Mouse (Mus musculus) liver, adult 2 months (tissue): Measurements from ENCODE around the gene Lbhd2. TPM values are rescaled to one million over a fixed set of nuclear protein-coding genes. Genes with fewer than 3 reads are reported as not detected.

ENCODE experiments used
- DNase-seq: peaks from one replicate; pipeline ENCODE4 v3.0.0-alpha.2; 2011; ENCODE audit warnings: low read depth, low spot score; ENCODE audit errors: extremely low read depth
- H3K27ac ChIP-seq: fragments of 200-500 bp; replicated peaks from 2 replicates; pipeline ENCODE4 v1.5.1; 2012; ENCODE audit warnings: low read depth, mild to moderate bottlenecking, control low read depth, inconsistent platforms, low read length; ENCODE audit not compliant: insufficient read depth
- H3K27me3 ChIP-seq: fragments of 200-500 bp; 2 replicates; pipeline ENCODE4 v1.6.1; 2012; ENCODE audit warnings: mild to moderate bottlenecking, moderate library complexity, low read length, inconsistent platforms; ENCODE audit not compliant: control insufficient read depth, insufficient read depth
- H3K36me3 ChIP-seq: fragments of 200-500 bp; 2 replicates; pipeline ENCODE4 v1.6.1; 2012; ENCODE audit warnings: low read length, inconsistent platforms; ENCODE audit not compliant: control insufficient read depth, insufficient read depth
- H3K4me1 ChIP-seq: fragments of 200-500 bp; 2 replicates; pipeline ENCODE4 v1.6.1; 2011; ENCODE audit warnings: low read length; ENCODE audit not compliant: control insufficient read depth, insufficient read depth
- H3K4me3 ChIP-seq: fragments of 200-500 bp; 2 replicates; pipeline ENCODE4 v1.5.1; 2011; ENCODE audit warnings: low read depth, mild to moderate bottlenecking, control low read depth, low read length, moderate library complexity; ENCODE audit not compliant: insufficient read depth
- H3K79me2 ChIP-seq: fragments of 200-500 bp; 2 replicates; pipeline ENCODE4 v1.6.1; 2012; ENCODE audit warnings: inconsistent platforms, mild to moderate bottlenecking, low read length, moderate library complexity; ENCODE audit not compliant: control insufficient read depth, insufficient read depth
- H3K9ac ChIP-seq: fragments of 200-500 bp; 2 replicates; pipeline ENCODE4 v1.6.1; 2012; ENCODE audit warnings: low read depth, mild to moderate bottlenecking, control low read depth, inconsistent platforms, low read length
- CTCF ChIP-seq: fragments of 200-500 bp; IDR thresholded peaks from 2 replicates; pipeline ENCODE4 v1.5.1; 2011; ENCODE audit warnings: low read depth, low read length, control low read depth
- POLR2A ChIP-seq: fragments of 200-500 bp; IDR thresholded peaks from 2 replicates; pipeline ENCODE4 v1.6.1; 2011; ENCODE audit warnings: low read length, control low read depth; ENCODE audit not compliant: insufficient read depth; ENCODE audit errors: extremely low read depth
- WGBS: fragments of 180-500 bp; shearing (Covaris S2); methylation state at CpG from one replicate; pipeline ENCODE4 v1.1.7; 2018; 5-methylcytosine and 5-hydroxymethylcytosine counted together
- polyA plus RNA-seq: library from polyadenylated mRNA; depleted of rRNA; stranded (reverse); fragments of >200 nt; gene quantifications from 2 replicates; pipeline ENCODE4 v1.2.3, GENCODE M21; 2012; rRNA removed
- total RNA-seq: library from RNA; depleted of rRNA; stranded (reverse); fragments of >200 nt; gene quantifications from 2 replicates; pipeline ENCODE4 v1.2.3, GENCODE M21; 2014; rRNA removed

Lbhd2 gene
- total and polyA plus RNA-seq, 2 experiments, result not detected

GRCm38 (mm10) chr12:111457742-111458141 lies 51.1 kb downstream of the Lbhd2 start:
- no peaks in the 10 kb centered on the region for H3K79me2 ChIP-seq
- H3K27me3 ChIP-seq, result no peaks in the 10 kb centered on the region
- no peak overlapping the region for H3K27ac ChIP-seq
- no peak overlapping the region for H3K4me3 ChIP-seq
- H3K4me1 ChIP-seq, result 0 out of 2 replicates have a peak, but pooled peaks cover 1% of the 10 kb centered on the region
- H3K9ac ChIP-seq, result no peak overlapping the region
- DNase-seq, result no peak
- no peak for TF ChIP-seq POLR2A
- no peak for TF ChIP-seq CTCF
- 92% methylated on average over 1 of the region's 1 CpGs for WGBS
- peaks cover 4% of the 10 kb centered on the region; the same call in 1 of the 2 replicates for H3K36me3 ChIP-seq

Other genes starting within 250 kb of the Lbhd2 start
- 2.3 and 3.0 TPM in 2 replicates for gene Traf3, start 240.4 kb upstream of the Lbhd2 start, total RNA-seq
- 6.2 and 6.8 TPM in 2 replicates for gene Traf3, start 240.4 kb upstream of the Lbhd2 start, polyA plus RNA-seq
- not detected in 2 replicates for gene 4930595D18Rik, start 222.3 kb upstream of the Lbhd2 start, total RNA-seq
- not detected in 2 replicates for gene 4930595D18Rik, start 222.3 kb upstream of the Lbhd2 start, polyA plus RNA-seq
- gene Amn, start 135.7 kb upstream of the Lbhd2 start, total RNA-seq, result 0.09 and 0.74 TPM in 2 replicates
- gene Amn, start 135.7 kb upstream of the Lbhd2 start, polyA plus RNA-seq, result 0.27 and 0.55 TPM in 2 replicates
- 19.5 and 28.7 TPM in 2 replicates for gene Cdc42bpb, start 29.1 kb upstream of the Lbhd2 start, total RNA-seq
- gene Cdc42bpb, start 29.1 kb upstream of the Lbhd2 start, polyA plus RNA-seq, result 96.3 and 122 TPM in 2 replicates
- gene Exoc3l4, start 10.2 kb downstream of the Lbhd2 start, total RNA-seq, result 1.0 and 1.2 TPM in 2 replicates
- gene Exoc3l4, start 10.2 kb downstream of the Lbhd2 start, polyA plus RNA-seq, result 3.0 and 3.4 TPM in 2 replicates
- 10.0 and 14.6 TPM in 2 replicates for gene Tnfaip2, start 35.7 kb downstream of the Lbhd2 start, total RNA-seq
- gene Tnfaip2, start 35.7 kb downstream of the Lbhd2 start, polyA plus RNA-seq, result 28.9 and 29.1 TPM in 2 replicates
- gene Gm266, start 79.0 kb downstream of the Lbhd2 start, total RNA-seq, result not detected in 2 replicates
- gene Gm266, start 79.0 kb downstream of the Lbhd2 start, polyA plus RNA-seq, result not detected in 2 replicates
- gene Eif5, start 131.2 kb downstream of the Lbhd2 start, total RNA-seq, result 94.2 and 121 TPM in 2 replicates
- 93.7 and 96.3 TPM in 2 replicates for gene Eif5, start 131.2 kb downstream of the Lbhd2 start, polyA plus RNA-seq
- 26.4 and 30.9 TPM in 2 replicates for gene Mark3, start 167.7 kb downstream of the Lbhd2 start, total RNA-seq
- 14.3 and 15.9 TPM in 2 replicates for gene Mark3, start 167.7 kb downstream of the Lbhd2 start, polyA plus RNA-seq